Mouse (Mus musculus) 416B (cell line): ENCODE results near the gene Zfp771.
A peak's percentile ranks its signal among the peaks of the same experiment; 100 is the strongest.

Experiments
- DNase-seq: peaks from one replicate; pipeline ENCODE4 v3.0.0; 2011; ENCODE audit warnings: low read depth

Gene Zfp771

DNA sequence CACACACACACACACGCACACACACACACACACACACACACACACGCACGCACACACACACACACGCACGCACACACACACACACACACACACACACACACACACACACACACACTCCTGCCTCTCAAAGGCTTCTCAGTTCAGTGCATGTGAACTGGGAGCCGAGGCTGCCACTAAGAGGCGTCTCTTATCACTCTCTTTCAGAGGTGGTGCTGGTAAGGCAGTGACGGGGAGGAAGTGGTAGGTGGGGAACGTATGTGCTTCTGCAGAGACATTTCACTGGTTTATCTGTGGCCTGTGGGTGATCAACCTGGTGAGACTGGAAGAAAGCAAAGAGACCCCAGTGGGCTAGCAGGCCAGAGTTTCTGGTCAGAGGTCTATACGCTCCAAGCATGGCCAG lies 41.1 kb downstream of the Zfp771 start:
- peak; percentile 74 for DNase-seq

DNA sequence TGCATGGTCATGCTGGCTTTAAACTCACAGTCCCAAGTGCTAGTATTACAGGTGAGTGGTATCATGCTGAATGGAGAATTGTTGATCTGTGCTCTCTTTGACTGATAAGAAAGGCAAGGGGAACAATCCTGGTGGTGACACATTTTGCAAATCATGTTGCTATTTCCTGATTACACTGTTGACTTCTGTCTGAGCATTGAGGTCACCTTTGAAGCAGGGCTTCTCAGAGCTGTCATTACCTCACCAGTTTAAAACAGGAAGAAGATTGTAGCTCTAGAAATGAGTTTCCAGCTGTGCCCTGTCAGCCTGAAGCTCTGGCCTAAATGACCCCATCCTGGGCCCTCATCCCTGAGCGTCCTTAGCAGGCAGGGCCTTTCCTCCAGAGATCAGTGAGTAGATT lies 43.9 kb downstream of the Zfp771 start:
- DNase-seq = peak; percentile 75

DNA sequence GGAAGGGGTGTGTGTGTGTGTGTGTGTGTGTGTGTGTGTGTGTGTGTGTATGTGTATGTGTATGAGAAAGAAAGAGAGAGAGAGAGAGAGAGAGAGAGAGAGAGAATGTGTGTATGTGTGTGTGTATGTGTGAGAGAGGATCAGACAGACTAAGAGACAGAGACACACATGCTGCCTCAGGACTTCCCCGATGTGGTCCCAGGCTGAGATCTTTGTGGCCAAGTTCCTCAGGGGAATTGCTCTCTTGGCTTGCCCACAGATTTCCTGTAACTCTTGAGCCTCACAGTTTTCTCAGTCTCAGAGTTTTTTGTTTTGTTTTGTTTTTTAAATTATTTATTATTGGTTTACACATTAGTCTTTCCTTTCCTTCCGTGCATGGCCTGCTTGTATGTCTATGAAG lies 45.2 kb downstream of the Zfp771 start:
- DNase-seq = no peak

DNA sequence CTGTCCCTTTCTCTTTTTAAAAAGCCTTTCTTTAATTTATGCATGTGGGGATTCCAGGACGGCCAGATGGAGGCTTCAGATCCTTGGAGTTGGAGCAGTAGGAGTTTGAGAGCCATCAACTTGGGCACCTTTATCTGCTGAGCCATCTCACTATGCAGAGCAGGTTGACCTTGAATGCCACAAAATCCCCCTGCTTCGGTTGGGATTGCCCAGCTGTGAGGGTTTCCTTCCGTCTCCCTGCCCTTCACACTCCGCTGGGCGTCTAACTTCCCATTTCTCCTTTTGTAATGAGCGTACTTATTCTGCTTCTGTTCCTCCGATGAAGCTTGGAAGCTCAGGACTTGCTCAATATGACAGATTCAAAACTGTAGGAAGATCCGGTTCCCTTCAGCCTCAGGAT lies 46.1 kb downstream of the Zfp771 start:
- DNase-seq = peak; percentile 49

DNA sequence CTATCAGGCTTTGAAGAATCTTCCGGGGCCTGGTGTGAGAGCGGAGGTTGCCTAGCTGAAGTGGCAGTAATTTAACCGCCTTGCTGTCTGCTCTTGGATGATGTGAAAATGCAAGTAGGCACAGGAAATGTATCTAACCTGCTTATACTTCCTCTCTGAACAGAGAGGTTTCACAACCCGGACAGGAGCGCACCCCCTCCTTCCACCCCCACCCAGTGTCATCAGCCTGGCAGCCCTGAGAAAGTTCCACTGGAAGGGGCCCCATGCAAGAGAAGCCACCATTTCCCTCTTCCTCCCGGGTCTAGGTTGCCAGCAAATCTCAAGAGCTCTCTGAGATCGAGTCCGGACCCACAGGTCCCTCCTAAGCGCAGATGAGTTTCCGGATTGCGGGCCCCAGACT lies 52.0 kb downstream of the Zfp771 start, which contains the start of gene Itgal:
Gene Itgal, plus strand, starts transcription at position 163 of the 400 bp plus-strand sequence.
- peak; percentile 93 for DNase-seq

DNA sequence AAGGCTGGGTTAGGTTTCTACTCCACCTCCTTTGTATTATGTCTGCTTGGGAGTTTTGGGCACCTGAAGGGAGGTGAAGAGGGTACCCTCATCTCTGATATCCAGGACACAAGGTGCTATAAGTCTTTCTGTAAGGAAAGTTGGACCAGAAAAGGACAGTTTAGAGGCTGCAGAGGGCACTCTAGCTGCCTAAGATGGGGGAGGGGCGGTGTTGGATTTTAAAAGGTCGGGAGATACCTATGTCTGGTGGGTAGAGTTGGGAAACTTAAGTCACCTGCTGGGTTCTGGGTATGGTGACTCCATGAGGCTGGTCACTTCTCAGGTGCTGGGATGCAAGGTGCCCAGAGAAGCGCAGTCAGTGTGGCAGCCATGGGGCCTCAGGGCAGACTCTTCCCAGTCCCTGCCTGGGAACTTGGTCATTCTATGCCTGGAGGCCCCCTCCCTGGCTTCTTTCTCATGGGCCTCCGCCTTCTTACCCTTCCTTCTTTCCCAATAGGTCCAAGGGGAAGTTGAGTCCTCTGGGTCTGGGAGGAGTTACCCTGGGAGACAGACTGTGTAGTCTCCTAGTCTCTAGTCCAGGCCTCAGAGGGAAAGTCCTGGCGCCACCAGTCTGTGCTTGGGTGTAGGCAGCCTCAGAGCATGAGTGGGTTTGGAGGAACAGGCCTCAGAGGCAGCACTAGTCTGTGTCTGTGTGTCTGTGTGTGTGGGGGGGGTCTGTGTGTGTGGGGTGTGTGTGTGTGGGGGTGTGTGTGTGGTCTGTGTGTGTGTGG lies 52.9 kb downstream of the Zfp771 start:
- DNase-seq = no peak

DNA sequence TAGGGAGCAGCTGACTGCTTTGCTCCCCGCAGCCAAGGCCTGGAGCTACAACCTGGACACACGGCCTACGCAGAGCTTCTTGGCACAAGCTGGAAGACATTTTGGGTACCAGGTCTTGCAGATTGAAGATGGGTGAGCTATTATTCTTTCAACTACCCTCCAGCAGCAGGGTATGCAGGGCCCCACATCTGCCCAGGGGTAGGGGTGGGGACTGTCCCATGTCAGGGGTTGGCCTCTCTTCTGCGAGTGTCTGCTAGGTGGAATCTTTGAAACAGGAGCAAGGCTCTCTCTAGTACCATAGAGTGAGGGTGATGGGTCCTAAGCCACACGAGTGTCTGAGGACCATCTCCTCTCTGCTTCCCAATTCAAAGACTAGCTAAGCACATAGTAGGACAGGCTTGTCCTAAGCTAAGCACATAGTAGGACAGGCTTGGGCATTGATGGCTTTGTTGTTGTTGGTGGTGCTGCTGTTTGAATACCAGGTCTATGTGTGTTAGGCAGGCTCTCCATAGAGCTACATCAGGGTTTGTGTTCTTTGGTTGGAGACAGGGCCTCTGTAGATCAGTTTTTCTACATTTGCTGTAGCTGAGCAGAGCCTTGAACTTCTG lies 53.6 kb downstream of the Zfp771 start:
- DNase-seq = no peak
